Mouse (Mus musculus): ENCODE measurements around the gene Cd80. TPM values are rescaled to one million over a fixed set of nuclear protein-coding genes. Genes with fewer than 3 reads are reported as not detected.

Gene Cd80
- polyA plus RNA-seq, 1 experiment from 2014 or later, result 0.73 TPM

DNA sequence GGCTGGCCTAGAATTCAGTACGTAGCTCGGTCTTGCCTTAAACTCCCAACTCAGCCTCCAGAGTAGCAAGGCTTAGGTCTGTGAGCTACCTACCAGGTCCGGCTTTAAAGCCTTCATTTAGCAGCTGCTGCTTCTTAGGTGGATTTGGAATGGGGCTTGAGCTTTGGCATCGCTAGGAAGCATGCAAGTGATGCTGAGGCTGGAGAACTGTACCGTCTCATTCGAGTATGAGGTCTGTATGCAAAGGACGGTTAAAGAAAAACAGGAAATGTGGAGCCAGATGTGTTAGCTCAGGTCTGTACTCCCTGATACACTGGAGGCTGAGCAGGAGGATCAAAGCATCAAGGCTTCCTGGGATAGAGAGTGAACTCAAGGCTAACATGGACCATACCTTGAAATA lies 6.8 kb downstream of the Cd80 start:
- no peak overlapping the region for H3K9ac ChIP-seq (ENCODE audit: low read length)
- no peaks in the 10 kb centered on the region for H3K27me3 ChIP-seq (ENCODE audit: control insufficient read depth, insufficient read depth, low read length)
- no peak overlapping the region for H3K4me3 ChIP-seq (ENCODE audit: low read depth, low read length)
- no peak overlapping the region for H3K27ac ChIP-seq (ENCODE audit: low read depth, low read length)
- no peak for DNase-seq (ENCODE audit: low spot score)
- no peak overlapping the region for H3K4me2 ChIP-seq (ENCODE audit: low read depth, low read length, severe bottlenecking)
- ATAC-seq (replicated peaks; ENCODE audit: low FRiP score), result no peak
- H3K36me3 ChIP-seq (ENCODE audit: control insufficient read depth, insufficient read depth, low read length), result no peaks in the 10 kb centered on the region
- no peaks in the 10 kb centered on the region for H3K4me1 ChIP-seq (replicated peaks; ENCODE audit: control insufficient read depth, insufficient read depth, low read length)
- no peaks in the 10 kb centered on the region for H3K9me3 ChIP-seq (ENCODE audit: control insufficient read depth, low read length)
- 88% methylated on average over 7 of the region's 7 CpGs for WGBS

DNA sequence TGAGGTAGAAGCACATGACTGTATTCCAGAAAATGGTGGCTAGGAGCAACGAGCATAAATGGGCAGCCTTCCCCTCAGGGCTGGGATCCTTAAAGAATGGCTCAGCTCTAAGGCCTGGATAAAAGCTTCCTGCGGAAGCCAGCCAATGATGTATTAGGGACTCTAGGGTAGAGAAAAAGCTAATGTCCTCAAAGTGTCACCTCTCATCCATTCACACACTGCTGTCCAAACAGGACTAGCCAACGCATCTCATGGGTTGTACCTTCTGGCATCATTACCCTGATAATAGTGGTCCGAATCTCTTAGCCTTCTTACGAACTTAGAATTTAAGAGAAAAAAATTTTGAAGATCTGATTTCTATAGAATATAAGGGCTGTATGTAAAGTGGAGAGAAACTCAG lies 7.9 kb downstream of the Cd80 start:
- Histone ChIP-seq H3K9me3 (ENCODE audit: control insufficient read depth, low read length) (no peaks in the 10 kb centered on the region), H3K4me3 (ENCODE audit: low read depth, low read length) (no peak overlapping the region), H3K4me2 (ENCODE audit: low read depth, low read length, severe bottlenecking) (no peak overlapping the region), H3K27me3 (ENCODE audit: control insufficient read depth, insufficient read depth, low read length) (no peaks in the 10 kb centered on the region), H3K27ac (ENCODE audit: low read depth, low read length) (no peak overlapping the region), H3K4me1 (replicated peaks; ENCODE audit: control insufficient read depth, insufficient read depth, low read length) (no peaks in the 10 kb centered on the region), H3K36me3 (ENCODE audit: control insufficient read depth, insufficient read depth, low read length) (no peaks in the 10 kb centered on the region), H3K9ac (ENCODE audit: low read length) (no peak overlapping the region)
- 88% methylated on average over 5 of the region's 5 CpGs for WGBS
- no peak for DNase-seq (ENCODE audit: low spot score)
- ATAC-seq (replicated peaks; ENCODE audit: low FRiP score), result no peak

DNA sequence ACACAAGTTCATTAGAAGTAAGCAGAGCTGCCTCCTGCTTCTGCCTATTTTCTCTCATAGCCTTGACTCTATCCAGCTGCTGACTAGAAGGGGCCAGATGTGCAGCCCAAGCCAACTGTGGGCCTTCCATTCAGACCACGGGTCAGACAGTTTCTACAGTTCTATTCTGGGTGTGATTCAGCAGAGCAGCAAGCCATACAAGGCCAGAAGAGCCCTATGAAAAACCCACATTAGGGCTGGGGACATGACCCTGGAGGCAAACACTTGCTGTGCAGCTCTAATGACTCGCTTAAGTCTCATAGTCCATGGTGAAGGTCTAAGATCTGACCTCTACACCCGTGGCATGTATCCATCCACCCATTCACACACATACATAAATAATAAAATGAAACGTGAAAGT lies 10.7 kb downstream of the Cd80 start:
- Histone ChIP-seq H3K27ac (ENCODE audit: low read depth, low read length) (no peak overlapping the region), H3K27me3 (ENCODE audit: control insufficient read depth, insufficient read depth, low read length) (no peaks in the 10 kb centered on the region), H3K9me3 (ENCODE audit: control insufficient read depth, low read length) (no peaks in the 10 kb centered on the region), H3K4me2 (ENCODE audit: low read depth, low read length, severe bottlenecking) (no peak overlapping the region), H3K4me3 (ENCODE audit: low read depth, low read length) (no peak overlapping the region), H3K4me1 (replicated peaks; ENCODE audit: control insufficient read depth, insufficient read depth, low read length) (no peaks in the 10 kb centered on the region), H3K36me3 (ENCODE audit: control insufficient read depth, insufficient read depth, low read length) (no peaks in the 10 kb centered on the region), H3K9ac (ENCODE audit: low read length) (no peak overlapping the region)
- 84% methylated on average over 4 of the region's 4 CpGs for WGBS
- ATAC-seq (replicated peaks; ENCODE audit: low FRiP score) (no peak), DNase-seq (ENCODE audit: low spot score) (no peak)

DNA sequence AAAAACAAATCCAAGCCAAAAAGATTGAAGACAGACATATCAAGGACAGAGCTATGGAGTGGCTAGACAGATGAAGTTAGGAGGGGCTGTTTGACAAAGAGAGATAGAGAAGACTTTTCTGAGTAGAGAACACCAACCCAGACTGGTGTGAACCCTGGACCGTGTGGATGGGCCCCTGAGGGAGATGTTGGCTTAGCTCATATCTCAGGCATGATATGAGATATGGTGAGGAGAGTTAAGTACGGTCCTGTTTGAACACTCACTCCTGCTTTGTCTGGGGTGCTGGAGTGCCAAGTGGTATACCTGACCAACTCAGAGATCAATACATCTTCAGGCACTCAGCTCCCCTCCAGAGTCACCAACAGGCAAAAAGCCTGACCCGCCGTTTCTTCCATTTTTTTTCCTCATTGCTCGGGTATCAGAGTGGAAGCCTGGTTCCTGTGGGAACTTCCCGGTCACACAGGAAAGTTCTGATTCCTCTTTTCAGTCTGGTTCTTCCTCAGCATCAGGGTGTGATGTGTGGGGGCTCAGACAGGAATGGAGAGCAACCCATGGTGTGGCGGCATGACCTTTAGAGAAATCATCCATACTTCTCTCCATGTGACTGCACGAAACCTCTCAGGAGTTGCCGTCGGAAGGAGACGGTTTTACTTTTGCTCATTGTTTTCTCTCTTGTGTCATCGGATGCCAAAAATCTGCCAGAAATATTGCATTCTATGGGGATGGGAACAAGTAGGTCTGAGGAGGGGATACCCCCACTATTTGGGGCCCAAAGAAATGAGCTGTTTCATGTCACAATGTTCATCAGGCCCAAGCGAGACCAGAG lies 11.9 kb downstream of the Cd80 start:
- no peak overlapping the region for H3K9ac ChIP-seq (ENCODE audit: low read length)
- no peak overlapping the region for H3K4me3 ChIP-seq (ENCODE audit: low read depth, low read length)
- H3K9me3 ChIP-seq (ENCODE audit: control insufficient read depth, low read length), result no peaks in the 10 kb centered on the region
- H3K4me2 ChIP-seq (ENCODE audit: low read depth, low read length, severe bottlenecking), result no peak overlapping the region
- no peak for DNase-seq (ENCODE audit: low spot score)
- 87% methylated on average over 13 of the region's 13 CpGs for WGBS
- no peaks in the 10 kb centered on the region for H3K4me1 ChIP-seq (replicated peaks; ENCODE audit: control insufficient read depth, insufficient read depth, low read length)
- no peak for ATAC-seq (replicated peaks; ENCODE audit: low FRiP score)
- H3K27me3 ChIP-seq (ENCODE audit: control insufficient read depth, insufficient read depth, low read length), result no peaks in the 10 kb centered on the region
- no peaks in the 10 kb centered on the region for H3K36me3 ChIP-seq (ENCODE audit: control insufficient read depth, insufficient read depth, low read length)
- H3K27ac ChIP-seq (ENCODE audit: low read depth, low read length), result no peak overlapping the region

DNA sequence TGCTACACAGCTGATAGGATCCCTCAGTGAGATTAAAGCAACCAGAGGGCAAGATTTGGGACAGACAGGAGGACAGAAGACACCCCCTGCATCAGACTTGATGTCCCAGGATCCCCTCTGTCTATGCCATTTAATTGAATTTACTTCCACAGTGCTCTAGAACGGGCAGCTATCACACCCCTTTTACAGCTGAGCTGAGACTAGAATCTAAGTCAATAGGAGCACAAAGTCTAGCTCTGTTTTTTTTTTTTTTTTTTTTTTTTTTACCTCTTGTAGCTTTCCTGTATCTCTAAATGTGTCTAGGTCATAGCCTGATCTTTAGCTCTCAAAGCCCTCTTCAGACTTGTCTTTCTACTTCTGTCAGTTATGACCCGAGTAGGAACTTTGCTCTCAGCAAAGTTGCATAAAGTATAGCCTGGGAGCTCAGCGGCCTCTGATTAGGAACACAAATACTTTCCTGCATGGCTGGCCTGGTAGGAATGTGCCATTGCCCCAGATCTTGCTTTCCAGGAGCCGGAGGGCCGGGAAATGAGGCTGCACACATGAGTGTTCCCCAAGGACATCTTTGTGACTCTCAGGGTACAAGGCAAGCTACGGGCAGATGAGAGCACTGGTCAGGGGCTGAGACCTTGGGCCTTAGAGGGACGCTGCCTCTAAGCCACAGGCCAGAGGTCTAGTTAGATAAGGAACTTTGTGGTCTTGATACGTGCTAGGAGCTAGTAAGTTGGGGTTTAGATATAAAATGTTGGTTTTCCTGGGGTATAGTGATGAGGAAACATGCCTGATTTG lies 12.8 kb downstream of the Cd80 start:
- Histone ChIP-seq H3K4me3 (ENCODE audit: low read depth, low read length) (no peak overlapping the region), H3K9me3 (ENCODE audit: control insufficient read depth, low read length) (no peaks in the 10 kb centered on the region), H3K36me3 (ENCODE audit: control insufficient read depth, insufficient read depth, low read length) (no peaks in the 10 kb centered on the region), H3K9ac (ENCODE audit: low read length) (no peak overlapping the region), H3K4me1 (replicated peaks; ENCODE audit: control insufficient read depth, insufficient read depth, low read length) (no peaks in the 10 kb centered on the region), H3K27me3 (ENCODE audit: control insufficient read depth, insufficient read depth, low read length) (no peaks in the 10 kb centered on the region), H3K27ac (ENCODE audit: low read depth, low read length) (no peak overlapping the region), H3K4me2 (ENCODE audit: low read depth, low read length, severe bottlenecking) (no peak overlapping the region)
- WGBS, result 84% methylated on average over 8 of the region's 8 CpGs
- ATAC-seq (replicated peaks; ENCODE audit: low FRiP score) (no peak), DNase-seq (ENCODE audit: low spot score) (no peak)

DNA sequence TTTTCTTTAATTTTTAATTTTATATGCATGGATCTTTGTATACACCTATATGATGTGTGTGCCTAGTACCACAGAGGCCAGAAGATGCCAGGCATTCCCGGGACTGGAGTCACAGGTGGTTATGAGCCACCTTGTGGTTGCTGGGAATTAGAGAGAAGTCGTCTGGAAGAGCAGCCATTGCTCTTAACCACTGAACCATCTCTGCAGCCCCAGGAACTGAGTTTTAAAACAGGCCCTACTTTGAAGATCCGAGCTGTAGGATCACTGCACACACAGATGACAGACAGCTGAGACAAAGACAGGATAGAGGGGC lies 13.3 kb downstream of the Cd80 start:
- H3K4me1 ChIP-seq (replicated peaks; ENCODE audit: control insufficient read depth, insufficient read depth, low read length), result no peaks in the 10 kb centered on the region

DNA sequence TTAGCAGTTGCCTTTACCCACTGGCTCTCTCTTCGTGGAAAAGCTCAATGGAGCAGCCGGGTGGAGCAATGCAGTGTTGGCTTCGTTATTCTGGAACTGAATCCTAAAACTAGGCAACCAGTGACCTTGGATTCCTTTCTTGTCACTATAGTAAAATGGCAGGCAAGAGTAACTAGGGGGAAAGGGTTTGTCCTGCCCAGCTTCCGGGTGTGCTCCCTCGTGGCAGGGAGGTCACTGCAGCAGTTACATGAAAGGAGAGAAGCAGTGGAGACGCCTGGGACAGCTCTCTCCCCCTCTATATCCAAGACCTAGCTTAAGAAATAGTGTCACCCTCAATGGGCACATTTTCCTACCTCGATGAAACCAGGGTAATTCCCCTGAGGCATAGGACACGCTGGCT lies 14.1 kb downstream of the Cd80 start:
- H3K4me3 ChIP-seq (ENCODE audit: low read depth, low read length), result no peak overlapping the region
- no peak for ATAC-seq (replicated peaks; ENCODE audit: low FRiP score)

More for the DNA sequence above, 13.3 kb downstream of the Cd80 start:
- Histone ChIP-seq H3K9me3 (ENCODE audit: control insufficient read depth, low read length) (no peaks in the 10 kb centered on the region), H3K27ac (ENCODE audit: low read depth, low read length) (no peak overlapping the region), H3K27me3 (ENCODE audit: control insufficient read depth, insufficient read depth, low read length) (no peaks in the 10 kb centered on the region), H3K4me2 (ENCODE audit: low read depth, low read length, severe bottlenecking) (no peak overlapping the region), H3K36me3 (ENCODE audit: control insufficient read depth, insufficient read depth, low read length) (no peaks in the 10 kb centered on the region), H3K4me3 (ENCODE audit: low read depth, low read length) (no peak overlapping the region), H3K9ac (ENCODE audit: low read length) (no peak overlapping the region)
- 41% methylated on average over 3 of the region's 3 CpGs for WGBS
- DNase-seq (ENCODE audit: low spot score) (no peak), ATAC-seq (replicated peaks; ENCODE audit: low FRiP score) (no peak)

DNA sequence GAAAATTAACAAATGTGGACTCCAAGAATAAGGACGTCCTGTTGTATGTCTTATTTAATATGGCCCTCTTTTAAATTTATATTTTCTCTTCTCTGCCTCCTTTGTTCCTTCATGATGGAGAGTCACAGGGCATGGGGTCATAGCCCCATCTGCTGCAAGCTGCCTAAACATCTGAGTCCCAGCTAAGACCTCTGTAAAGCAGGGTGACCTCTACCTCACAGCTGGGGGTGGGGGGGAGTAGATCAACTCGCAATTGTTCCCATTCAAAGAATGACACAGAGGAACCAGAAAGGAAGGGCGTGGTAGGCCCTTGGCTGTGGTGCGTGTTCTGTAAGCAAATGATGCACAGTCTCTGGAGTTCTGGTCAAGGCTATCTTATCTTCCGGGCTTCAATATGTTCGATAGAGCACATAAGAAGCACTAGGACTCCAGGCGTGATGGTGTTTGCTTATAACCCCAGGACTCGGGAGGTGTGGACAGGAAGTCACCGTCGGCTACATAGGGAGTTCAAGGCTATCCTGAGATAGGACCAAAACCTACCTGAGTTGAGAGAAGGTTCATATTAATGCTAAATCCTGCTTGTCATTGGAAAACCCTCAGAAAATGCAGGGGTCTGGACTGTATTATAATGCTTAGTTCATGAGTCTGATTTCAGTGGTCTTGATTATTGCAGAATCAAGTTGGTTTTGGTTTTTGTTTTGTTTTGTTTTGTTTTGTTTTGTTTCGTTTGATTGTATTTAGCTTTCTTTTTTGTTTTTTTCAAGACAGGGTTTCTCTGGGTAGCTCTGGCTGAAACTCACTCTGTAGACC lies 16.5 kb downstream of the Cd80 start:
- Histone ChIP-seq H3K4me2 (ENCODE audit: low read depth, low read length, severe bottlenecking) (no peak overlapping the region), H3K4me3 (ENCODE audit: low read depth, low read length) (no peak overlapping the region), H3K9me3 (ENCODE audit: control insufficient read depth, low read length) (no peaks in the 10 kb centered on the region), H3K27me3 (ENCODE audit: control insufficient read depth, insufficient read depth, low read length) (no peaks in the 10 kb centered on the region), H3K36me3 (ENCODE audit: control insufficient read depth, insufficient read depth, low read length) (no peaks in the 10 kb centered on the region), H3K9ac (ENCODE audit: low read length) (no peak overlapping the region), H3K27ac (ENCODE audit: low read depth, low read length) (no peak overlapping the region), H3K4me1 (replicated peaks; ENCODE audit: control insufficient read depth, insufficient read depth, low read length) (peaks cover under 1% of the 10 kb centered on the region; the same call in 1 of the 2 replicates)
- ATAC-seq (replicated peaks; ENCODE audit: low FRiP score), result no peak
- peak; percentile 32 for DNase-seq (ENCODE audit: low spot score)
- 83% methylated on average over 11 of the region's 11 CpGs for WGBS

More for the DNA sequence above, 14.1 kb downstream of the Cd80 start:
- Histone ChIP-seq H3K27ac (ENCODE audit: low read depth, low read length) (no peak overlapping the region), H3K9me3 (ENCODE audit: control insufficient read depth, low read length) (no peaks in the 10 kb centered on the region), H3K36me3 (ENCODE audit: control insufficient read depth, insufficient read depth, low read length) (no peaks in the 10 kb centered on the region), H3K4me1 (replicated peaks; ENCODE audit: control insufficient read depth, insufficient read depth, low read length) (no peaks in the 10 kb centered on the region), H3K4me2 (ENCODE audit: low read depth, low read length, severe bottlenecking) (no peak overlapping the region), H3K9ac (ENCODE audit: low read length) (no peak overlapping the region), H3K27me3 (ENCODE audit: control insufficient read depth, insufficient read depth, low read length) (no peaks in the 10 kb centered on the region)
- no peak for DNase-seq (ENCODE audit: low spot score)
- WGBS, result 71% methylated on average over 8 of the region's 8 CpGs

All from forebrain, embryonic 11.5 days (tissue).